Mouse (Mus musculus): ENCODE data around the gene Fam89b.

GRCm38 (mm10) chr19:5685431-5685830 lies 44.0 kb downstream of the Fam89b start:
- TF ChIP-seq CTCF (IDR thresholded peaks at IDR 0.05; ENCODE audit: control insufficient read depth, insufficient read depth, insufficient replicate concordance, low read depth, low read length) = no peak
- TF ChIP-seq POLR2A (IDR thresholded peaks at IDR 0.05; ENCODE audit: control insufficient read depth, low read depth, low read length) = no peak
